Mouse (Mus musculus) kidney, postnatal 25 days (tissue): Measurements from ENCODE around the gene Gmpr.

ENCODE experiments used
- DNase-seq, 2 experiments: peaks; one replicate each; pipeline ENCODE4 v3.0.0; 2021; ENCODE audit warnings: mixed read lengths in 2 of 2

The Gmpr gene

DNA sequence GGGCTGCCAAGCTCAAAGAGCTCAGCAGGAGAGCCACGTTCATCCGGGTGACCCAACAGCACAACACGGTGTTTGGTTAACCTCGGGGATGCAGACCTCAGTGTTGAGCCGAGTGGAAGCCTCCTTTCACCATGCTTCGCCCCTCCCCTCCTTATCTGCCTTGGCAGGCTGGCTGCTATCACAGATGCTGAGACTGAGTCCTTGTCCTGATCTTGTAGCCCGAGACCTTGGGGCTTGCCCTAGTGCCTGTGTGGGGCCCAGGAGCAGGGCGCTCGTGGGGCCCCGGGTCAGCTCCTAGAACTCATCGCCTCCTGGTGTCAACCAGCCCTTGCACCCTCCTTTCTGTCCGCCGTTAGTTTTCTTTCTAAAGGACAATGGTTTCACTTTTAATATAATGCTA is 38.7 kb downstream of the Gmpr start:
- no peak for DNase-seq

DNA sequence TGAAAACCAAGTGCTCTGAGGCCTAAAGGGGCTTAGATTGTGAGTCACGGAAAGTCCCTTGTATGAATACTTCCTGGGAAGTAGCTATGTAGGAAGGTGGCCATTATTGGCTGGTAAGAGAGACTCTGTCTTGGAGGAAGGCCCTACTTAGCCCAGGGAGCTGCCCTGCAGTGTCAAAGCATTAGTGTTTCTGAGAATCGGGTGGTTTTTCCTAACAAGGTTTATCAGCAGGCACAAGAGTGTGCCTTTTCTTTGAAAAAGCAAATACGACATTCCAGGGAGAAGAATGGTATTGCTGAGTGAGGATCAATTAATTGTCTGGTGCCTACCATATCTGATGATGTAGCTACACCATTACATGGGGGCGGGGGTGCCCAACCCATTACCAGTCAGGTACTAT is 39.7 kb downstream of the Gmpr start:
- no peak for DNase-seq

DNA sequence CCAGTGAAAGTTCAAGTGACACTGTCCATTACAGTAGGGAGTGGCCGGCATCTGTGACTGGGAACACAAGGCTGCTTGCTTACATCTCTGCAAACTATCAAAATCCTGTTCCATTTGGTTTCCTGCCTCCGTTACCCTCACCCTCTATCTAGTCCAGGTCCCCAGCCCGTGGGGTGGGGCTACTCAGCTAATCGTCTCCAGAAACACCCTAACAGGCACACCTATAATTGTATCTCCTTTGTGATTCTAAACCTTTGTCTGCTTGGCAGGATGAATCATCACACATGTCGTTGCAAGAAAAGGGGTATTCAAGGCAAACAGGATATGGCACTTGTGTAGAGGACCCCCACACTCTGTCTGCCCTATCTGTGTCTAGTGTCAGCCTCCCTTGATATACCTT is 40.3 kb downstream of the Gmpr start:
- DNase-seq, result no peak

DNA sequence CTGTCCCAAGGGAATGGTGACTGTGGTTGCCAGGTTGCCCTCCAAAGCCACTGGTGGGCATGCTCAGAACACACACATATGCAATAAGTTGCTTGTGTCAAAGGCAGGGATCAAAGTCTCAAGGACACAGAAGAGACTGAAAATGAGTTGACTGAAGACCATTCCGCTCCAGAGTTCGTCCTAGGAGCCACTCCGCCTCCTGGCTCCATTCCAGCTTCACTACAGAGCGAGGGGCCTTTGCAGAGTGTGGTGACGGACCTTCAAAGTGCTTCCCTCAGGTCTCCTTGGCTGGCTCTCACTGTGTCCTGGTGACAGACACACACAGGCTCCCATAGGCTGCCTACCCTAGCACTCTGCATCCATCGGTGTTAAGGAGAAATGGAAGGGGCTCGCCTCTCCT is 46.4 kb downstream of the Gmpr start:
- peak; percentile 63 to 81 for DNase-seq

DNA sequence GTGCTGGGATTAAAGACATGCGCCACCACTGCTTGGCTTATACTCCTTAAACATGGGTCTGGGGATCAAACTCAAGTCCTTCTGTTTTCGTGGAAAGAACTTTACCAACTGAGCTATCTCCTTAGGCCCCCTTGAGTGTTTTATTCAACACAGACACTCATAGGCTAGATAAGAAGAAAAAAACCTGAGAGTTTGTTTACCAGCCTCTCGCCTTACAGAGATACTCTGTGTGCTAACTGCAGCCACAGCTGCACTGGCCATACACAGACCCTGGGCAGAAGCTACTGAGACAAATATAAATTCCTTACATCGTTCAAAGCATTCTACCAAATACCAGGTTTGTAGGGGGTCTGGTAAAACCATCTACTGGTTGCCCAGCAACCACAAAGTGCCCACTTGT is 51.1 kb downstream of the Gmpr start:
- DNase-seq, result no peak

DNA sequence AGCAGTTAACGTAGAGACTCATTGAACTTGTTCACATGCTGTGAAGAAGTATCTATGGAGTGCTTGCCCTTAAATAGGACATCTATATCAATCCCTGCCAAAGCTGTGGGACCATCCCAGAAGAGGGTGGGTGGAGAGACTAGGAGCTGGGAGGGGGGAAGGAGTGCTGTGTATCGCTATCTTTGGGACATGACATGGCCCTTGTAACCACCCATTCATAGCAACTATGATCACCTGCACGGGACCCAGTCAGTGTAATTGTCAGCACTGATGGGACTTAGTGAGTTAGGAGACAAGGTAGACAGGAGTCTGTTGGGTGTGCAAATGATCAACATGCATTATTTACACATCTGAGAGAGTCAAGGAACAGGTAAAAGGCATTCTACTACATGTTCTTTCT is 52.0 kb downstream of the Gmpr start:
- no peak for DNase-seq

DNA sequence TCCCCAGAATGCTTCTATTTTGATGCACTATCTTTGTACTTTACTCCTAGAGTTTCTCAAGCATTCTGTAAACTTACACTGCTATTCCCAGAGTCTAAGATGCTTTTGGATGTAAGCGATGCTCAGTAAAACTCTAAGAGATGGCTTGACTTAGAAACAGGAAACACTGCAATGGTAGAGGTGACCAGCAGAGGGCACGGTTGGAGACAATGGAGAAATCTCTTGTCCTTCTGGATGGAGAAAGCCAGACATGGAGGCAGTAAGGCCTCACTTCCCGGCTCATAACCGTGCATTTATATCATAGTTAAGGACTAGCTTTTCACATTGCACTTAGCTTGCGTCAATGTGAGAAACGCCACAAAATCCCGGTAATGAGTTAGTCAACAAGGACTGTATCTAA is 53.3 kb downstream of the Gmpr start:
- peak; percentile 31 to 33 for DNase-seq

DNA sequence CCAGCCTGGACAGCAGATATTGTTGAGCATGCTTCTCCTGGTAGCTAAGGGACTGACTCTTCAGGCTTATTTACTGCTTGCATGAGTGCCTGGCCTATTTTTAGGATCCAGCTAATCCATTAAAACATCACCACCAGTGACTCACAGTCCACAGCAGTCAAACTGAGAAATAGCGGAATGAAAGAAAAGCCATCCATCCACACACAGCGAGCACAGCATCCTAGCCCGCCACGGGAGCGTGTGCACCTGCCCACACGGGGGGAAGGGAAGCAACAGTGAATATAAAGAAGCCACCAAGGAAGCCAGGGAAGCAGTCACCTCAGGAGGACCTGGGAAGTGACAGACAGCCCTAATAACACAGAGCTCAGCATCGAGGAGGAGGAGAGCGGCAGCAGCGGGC is 54.8 kb downstream of the Gmpr start:
- DNase-seq, result peak in 1 of 2 experiments; percentile 15

DNA sequence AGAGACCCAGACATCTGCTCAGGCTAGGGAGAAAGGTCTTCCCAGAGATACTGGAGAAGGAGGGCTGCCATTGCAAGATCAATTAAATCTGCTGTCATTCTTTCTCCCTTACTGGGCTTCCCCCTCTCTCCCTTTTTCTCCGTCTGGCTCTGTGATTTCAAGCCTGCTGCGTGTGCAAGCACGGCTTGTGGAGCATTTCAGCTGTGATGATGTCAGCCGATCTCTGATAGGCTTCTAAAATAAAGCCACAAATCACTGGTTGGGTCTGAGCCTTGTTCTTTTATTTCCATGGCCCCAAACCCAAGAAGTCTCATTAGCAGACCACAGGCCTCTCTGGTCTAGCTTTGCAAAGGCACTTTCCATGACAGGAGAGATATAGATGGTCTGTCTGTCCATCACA is 57.7 kb downstream of the Gmpr start:
- DNase-seq, result peak in 1 of 2 experiments; percentile 7

DNA sequence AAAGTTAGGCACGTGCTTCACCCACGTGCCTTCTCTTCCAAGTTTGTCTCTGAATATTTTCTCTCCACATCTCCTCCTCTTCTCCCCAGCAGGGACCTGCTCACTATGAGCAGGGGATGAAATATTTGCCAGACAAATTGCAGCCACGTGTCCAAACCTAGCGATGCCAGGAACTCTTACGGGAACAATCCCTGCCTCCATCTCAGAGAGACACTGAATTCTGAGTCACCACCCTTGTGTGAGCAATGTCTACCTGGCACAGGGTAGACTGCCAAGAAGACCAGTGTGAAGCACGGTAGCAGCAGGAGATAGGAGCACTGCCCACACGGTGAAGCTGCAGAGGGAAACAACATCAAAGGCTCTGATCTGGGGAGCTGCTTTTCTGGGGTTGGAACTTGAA is 62.7 kb downstream of the Gmpr start:
- no peak for DNase-seq

DNA sequence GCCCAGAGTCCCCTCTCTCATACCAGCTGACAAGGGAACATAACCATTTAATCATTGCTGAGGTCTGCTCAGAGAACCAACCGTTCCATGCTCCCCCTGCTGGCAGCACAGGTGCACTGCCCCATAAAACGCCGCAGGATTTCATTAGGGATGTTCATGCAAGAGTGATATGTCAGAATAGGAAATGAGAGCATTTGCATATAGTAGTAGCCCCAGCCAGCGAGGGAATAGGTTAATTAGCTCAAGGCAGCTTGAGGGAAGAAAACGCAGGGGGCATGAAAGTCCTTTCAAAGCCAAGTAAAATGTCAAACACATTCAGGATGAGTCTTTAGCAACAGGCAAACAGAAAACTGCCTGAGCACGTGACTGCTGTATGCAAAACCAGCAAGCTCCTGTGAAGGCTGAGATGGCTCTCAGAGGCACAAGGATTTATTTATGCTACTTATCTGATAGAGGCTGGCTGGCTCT is 64.6 kb downstream of the Gmpr start:
- DNase-seq, result peak; percentile 79 to 84

DNA sequence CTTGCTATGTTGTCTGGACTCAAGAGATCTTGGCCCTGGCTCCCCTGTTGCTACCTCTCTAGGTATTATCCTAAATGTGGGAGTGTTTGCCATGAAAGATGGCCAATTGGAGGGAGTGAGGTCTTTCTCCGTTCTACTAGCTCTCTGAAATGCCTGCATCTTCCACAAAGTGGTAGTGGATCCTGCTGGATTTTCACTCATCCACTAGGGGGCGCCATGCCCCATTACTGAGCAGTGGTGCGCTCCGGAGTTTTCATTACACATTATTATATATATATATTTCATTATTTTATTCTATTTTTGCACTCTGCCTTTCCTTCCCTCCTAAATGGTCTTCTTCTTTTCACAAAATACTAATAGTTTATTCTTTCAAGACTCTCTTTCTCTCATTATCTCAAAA is 65.5 kb downstream of the Gmpr start:
- DNase-seq, result peak; percentile 67 to 77

DNA sequence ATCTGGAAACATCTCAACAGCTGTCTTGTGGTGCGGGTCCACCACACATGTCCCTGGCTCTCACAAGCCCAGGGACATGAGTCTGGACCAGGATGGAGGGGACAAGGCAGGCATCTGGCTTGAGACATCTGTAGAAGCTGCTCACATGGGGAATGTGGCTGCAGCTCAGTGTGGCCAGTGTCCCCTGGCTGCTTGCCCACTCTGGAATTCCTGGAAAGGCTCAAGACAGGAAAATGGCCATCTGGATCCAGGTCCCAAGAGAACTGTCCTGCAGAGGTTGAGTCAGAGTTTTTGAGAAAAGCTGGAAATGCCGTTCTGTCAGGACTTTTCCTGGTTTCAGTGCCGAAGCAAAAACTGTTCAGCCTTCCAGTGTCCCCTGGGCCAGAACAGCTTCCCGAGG is 68.9 kb downstream of the Gmpr start:
- DNase-seq, result peak; percentile 90 to 92

DNA sequence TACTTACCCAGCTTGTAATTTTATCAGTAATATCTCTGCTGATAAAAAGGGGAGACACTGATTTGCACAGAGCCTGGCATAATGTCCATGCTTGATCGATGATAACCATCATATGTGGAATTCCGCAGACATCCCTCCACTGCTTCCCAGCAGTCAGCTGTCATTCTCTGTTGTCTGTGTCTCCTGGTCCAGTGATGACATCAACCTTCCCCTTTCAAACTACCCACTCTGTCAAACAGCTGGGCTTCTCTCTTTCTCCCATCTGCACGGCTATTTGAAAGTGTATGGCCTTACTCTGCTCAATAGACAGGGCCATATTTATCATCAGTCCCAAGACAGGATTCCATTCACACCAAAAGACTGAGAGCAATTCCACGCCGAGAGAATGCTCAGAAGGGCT is 70.1 kb downstream of the Gmpr start:
- no peak for DNase-seq

DNA sequence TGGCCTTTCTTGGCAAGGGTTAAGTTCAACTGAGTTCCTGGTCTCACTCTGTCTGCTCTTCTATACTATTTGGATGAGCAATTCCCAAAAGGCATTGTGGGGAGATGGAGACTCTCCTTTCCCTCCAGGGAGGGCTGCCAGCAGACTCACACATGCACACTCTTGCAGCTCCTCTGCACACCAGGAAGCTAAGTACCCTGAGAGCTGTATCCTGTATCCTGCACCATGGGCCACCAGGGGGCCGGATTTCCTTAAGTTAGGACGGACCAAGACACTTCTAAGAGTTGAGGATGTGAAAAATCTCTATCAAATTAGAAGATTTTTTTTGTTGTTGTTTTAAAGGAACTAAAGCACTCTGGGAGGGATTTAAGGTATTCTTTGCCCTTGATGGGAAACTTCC is 70.5 kb downstream of the Gmpr start:
- peak; percentile 83 to 84 for DNase-seq

DNA sequence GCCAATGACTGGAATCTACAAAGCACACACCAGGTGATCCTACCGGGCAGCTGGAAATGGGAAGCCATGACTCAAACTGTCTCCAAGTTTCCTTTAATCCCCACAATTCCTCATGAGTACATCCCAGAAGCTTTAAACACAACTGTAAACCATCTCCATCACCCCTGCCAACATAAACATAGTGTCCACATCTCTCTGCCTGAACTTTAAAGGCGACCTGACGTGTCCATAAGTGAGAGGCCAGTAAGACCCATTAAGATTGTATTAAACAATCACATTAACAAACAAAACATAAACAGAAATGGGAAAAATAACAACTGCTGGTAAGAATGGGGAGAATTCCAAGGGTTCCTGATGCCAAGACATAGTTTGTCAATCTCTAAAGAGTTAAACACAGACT is 72.5 kb downstream of the Gmpr start:
- DNase-seq, result no peak

DNA sequence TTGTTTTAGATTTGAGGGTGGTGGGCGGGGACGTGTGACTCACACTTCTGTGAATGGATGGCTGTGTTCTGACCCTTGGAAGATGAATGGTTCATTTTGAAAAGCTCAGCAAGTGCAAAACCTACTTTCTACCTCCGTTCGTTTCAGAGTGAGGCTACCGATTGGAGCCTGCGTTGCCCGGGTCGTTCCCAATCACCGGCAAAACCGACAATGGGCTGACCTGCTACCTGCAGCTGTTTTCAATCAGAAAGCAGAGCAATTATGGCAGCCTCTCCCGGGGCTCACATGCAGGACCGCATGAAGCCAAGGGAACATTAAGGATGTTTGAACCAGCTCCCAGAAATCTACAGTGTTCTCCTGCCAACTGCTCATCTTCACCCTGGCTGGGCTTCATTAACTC is 75.0 kb downstream of the Gmpr start:
- no peak for DNase-seq

DNA sequence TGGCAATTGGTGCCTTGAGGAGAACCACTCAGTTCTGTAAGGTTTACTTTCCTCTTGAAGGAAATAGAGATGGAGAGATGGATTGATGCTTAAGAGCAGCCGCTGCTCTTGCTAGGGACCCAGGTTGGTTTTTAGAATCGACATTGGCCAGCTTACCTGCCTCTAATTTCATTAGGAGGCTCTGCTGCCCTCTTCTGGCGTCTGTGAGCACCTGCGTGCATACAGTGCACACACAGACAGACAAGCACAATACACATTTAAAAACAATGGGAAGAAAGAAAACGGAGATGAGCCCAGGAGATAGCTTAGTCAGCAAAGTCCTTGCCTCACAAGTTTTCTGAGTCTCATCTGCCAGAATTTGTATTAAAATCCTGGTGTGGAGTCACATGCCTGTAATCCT is 75.8 kb downstream of the Gmpr start:
- DNase-seq, result no peak

DNA sequence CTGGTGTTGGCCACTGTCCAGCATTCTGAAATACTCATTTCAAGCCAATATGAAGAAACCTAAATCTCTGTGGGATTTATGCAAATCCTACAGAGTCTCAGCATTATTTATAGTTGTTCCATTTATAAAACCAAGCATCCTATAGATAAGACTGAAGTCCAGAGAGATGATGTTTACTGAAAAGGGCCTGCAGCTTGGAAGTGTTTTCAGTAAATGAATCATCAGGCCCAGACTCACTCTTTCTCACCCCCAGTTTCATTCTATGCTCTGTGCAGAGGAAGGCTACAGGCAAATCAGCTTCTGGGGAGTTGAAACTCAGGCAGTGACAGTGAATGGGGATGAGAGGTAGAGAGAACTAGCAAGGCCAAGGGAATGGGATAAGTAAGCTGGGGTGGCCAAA is 83.7 kb downstream of the Gmpr start:
- DNase-seq, result no peak

DNA sequence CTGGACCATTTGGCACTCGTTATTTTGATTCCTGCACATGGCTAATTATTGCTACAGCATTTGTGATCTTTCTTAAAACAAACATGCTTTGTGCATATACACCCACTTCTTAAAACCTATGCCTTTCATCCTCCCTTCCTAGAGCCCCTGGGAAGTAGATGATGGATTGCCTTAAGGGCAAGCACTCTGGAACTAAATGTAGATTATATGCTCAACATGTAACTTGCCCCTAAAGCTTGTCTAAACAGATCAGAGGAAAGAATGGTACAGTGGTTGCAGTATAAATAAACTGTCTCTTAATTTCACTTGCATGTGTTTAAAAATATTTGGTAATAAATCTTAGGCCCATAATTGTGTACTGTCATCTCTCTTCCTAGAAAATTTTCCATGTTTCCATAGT is 86.7 kb downstream of the Gmpr start:
- DNase-seq, result no peak

DNA sequence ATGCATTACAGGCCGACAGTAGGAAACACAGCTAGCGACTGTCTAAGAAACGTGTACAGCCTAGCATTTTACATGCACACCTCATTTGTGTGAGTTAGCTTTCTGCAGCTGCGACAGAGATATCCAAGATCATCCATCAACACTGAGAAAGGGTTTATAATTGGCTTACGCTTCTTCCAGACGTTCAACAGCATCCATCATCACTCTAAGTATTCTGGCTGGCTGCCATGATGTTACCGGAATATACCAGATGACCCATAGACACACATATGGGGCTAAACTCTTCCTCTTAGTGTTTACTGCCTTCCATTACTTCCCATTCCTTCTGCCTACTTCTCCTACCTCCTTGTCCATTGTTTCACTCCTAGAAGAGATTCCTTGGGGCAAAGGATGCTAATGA is 88.2 kb downstream of the Gmpr start:
- no peak for DNase-seq

DNA sequence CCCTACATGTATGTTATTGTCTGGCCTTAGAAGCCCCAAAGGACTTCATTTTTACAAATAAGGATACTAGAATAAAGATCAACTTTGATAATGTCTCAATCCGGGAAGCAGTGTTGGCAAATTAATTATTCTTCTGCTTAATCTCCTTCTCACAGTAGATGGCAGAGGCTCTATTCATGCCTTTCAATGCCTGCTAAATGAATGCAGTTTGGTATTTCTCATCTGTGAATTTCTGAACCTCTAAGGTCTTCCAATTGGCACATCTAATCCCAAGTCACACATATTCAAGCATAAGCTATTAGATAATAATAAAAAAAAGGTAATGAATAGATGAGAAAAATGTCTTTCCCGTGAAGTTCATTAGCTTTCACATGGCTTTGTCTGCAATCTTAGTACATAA is 92.6 kb downstream of the Gmpr start:
- DNase-seq, result no peak

DNA sequence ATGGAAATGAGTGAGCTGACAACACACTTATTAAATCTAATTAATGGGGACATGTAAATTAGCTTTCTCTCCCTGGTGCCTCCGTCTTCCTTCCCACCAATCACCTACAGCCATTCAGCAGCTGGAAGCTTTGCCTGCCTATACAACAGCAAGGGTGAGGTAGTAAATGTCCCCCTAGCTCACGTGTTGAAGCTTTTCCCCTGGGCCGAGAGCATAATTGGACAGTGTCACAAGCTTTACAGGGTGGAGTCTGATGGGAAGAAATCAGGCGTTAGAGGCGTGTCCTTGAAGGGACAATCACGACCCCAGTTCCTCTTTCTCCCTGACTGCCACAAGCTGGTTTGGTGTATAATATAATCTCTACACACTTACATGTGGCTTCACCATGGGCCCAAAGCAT is 93.2 kb downstream of the Gmpr start:
- DNase-seq, result no peak
